Mouse (Mus musculus) neutrophil, adult 5-6 weeks (primary cell): ENCODE data around the gene Zfp966. TPM values are rescaled to one million over a fixed set of nuclear protein-coding genes. Genes with fewer than 3 reads are reported as not detected.
"Not testable (repeated sequence)": the region's sequence is repeated elsewhere in the genome, so short reads cannot be mapped to it uniquely, and the experiment has no call there.

Experiments used
- ATAC-seq: fragments of 151-379, 151-347 bp; 2 replicates; pipeline ENCODE4 v1.8.0; 2017; ENCODE audit warnings: mild to moderate bottlenecking, moderate TSS enrichment; ENCODE audit not compliant: insufficient number of reproducible peaks, poor library complexity, low FRiP score, severe bottlenecking; ENCODE audit errors: extremely low read depth
- total RNA-seq: library from RNA; stranded (forward); fragments of 200-1000 nt; gene quantifications from 2 replicates; pipeline ENCODE4 v1.2.3, GENCODE M21; 2017

Gene Zfp966
- total RNA-seq, result 14.6 and 15.4 TPM in 2 replicates

GRCm38 (mm10) chr2:175931000-175931399, at the start of gene Zfp966:
Gene Zfp966 (minus strand): TSS chr2:175931100.
- ATAC-seq, result not testable (repeated sequence)

DNA sequence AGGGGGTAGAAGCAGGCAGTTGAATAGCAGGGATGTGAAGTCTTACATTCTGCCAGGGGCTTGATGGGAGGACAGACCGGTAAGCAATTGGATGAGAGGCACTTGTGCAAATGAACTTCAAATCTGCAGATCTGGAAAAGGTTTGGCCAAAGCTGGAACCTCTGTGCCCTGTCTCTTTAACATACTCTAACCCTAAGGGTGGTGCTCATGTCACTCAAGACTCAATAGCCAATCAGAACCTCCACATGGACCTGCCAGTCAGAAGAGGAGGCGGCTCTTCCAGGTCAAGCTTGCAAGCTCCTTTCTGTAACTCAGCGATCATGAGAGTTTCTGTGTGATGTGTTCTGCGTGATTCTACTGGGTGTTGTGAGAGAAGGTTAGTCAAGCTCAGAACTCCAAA, 34.1 kb upstream of the Zfp966 start, which contains the start of gene Gm2026:
Gene Gm2026 (plus strand): TSS at position 301 of the 400 bp plus-strand sequence.
- ATAC-seq, result not testable (repeated sequence)

DNA sequence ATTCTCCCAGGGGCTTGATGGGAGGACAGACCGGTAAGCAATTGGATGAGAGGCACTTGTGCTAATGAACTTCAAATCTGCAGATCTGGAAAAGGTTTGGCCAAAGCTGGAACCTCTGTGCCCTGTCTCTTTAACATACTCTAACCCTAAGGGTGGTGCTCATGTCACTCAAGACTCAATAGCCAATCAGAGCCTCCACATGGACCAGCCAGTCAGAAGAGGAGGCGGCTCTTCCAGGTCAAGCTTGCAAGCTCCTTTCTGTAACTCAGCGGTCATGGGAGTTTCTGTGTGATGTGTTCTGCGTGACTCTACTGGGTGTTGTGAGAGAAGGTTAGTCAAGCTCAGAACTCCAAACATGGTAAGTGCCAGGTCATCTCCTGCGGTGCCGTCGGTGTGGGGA, 61.9 kb downstream of the Zfp966 start, which contains the start of gene Gm6710:
Gene Gm6710 (plus strand): TSS at position 196 of the 400 bp plus-strand sequence.
- not testable (repeated sequence) for ATAC-seq

Other genes starting within 250 kb of the Zfp966 start
- gene Zfp969, start 227.5 kb downstream of the Zfp966 start, total RNA-seq, result not detected in 2 replicates
- gene Gm2007, start 189.6 kb downstream of the Zfp966 start, total RNA-seq, result not detected in 2 replicates
- 1.2 TPM in 1 of 2 replicates, not detected in the other for gene Gm14288, start 130.0 kb downstream of the Zfp966 start, total RNA-seq
- gene Gm6710, start 61.9 kb downstream of the Zfp966 start, total RNA-seq, result 0.70 and 4.1 TPM in 2 replicates
- gene Gm2026, start 34.2 kb upstream of the Zfp966 start, total RNA-seq, result 10.5 TPM in 1 of 2 replicates, not detected in the other
- gene Gm2004, start 218.7 kb upstream of the Zfp966 start, total RNA-seq, result not detected in 2 replicates